Mouse (Mus musculus) midbrain, embryonic 12.5 days (tissue): ENCODE data around the gene Golga2. TPM values are rescaled to one million over a fixed set of nuclear protein-coding genes. Genes with fewer than 3 reads are reported as not detected.
A peak's percentile ranks its signal among the peaks of the same experiment; 100 is the strongest.
"Not testable (repeated sequence)": the region's sequence is repeated elsewhere in the genome, so short reads cannot be mapped to it uniquely, and the experiment has no call there.

Source experiments
- ATAC-seq: fragments of 200-750 bp; cut with Nextera tagmentation; 2 replicates; pipeline ENCODE4 v1.8.0; 2017; ENCODE audit warnings: low read depth, moderate TSS enrichment, moderate library complexity; ENCODE audit not compliant: low FRiP score
- H3K27ac ChIP-seq: fragments of 300-500 bp; sonication (generic); replicated peaks from 2 replicates; pipeline ENCODE4 v1.5.1; 2016; ENCODE audit warnings: mild to moderate bottlenecking
- H3K27me3 ChIP-seq: fragments of 300-500 bp; sonication (generic); 2 replicates; pipeline ENCODE4 v1.6.1; 2016; ENCODE audit warnings: mild to moderate bottlenecking
- H3K36me3 ChIP-seq: fragments of 300-500 bp; sonication (generic); 2 replicates; pipeline ENCODE4 v1.6.1; 2016
- H3K4me1 ChIP-seq: fragments of 300-500 bp; sonication (generic); 2 replicates; pipeline ENCODE4 v1.6.1; 2016
- H3K4me2 ChIP-seq: fragments of 300-500 bp; sonication (generic); replicated peaks from 2 replicates; pipeline ENCODE4 v1.6.1; 2016; ENCODE audit warnings: mild to moderate bottlenecking, moderate library complexity
- H3K4me3 ChIP-seq: fragments of 300-500 bp; sonication (generic); 2 replicates; pipeline ENCODE4 v1.5.1; 2016; ENCODE audit warnings: mild to moderate bottlenecking
- H3K9ac ChIP-seq: fragments of 300-500 bp; sonication (generic); replicated peaks from 2 replicates; pipeline ENCODE4 v1.6.1; 2016; ENCODE audit warnings: mild to moderate bottlenecking, moderate library complexity
- H3K9me3 ChIP-seq: fragments of 300-500 bp; sonication (generic); 2 replicates; pipeline ENCODE4 v1.6.1; 2016; ENCODE audit warnings: mild to moderate bottlenecking
- WGBS: fragments of 180-500 bp; shearing (Covaris S2); methylation state at CpG from one replicate; pipeline ENCODE4 v1.1.7; 2016; 5-methylcytosine and 5-hydroxymethylcytosine counted together
- polyA plus RNA-seq: library from polyadenylated mRNA; unstranded; fragments of >200 nt; fragmentation: Nextera tagmentation; extraction: Ambion mirVana; gene quantifications from 2 replicates; pipeline ENCODE4 v1.2.1, GENCODE M21; 2016

The Golga2 gene
- polyA plus RNA-seq, 1 experiment from 2014 or later: 28.2 TPM

GRCm38 (mm10) chr2:32295285-32295684, 8.1 kb downstream of the Golga2 start:
- H3K27me3 ChIP-seq: no peaks in the 10 kb centered on the region
- peaks cover 56% of the 10 kb centered on the region for H3K36me3 ChIP-seq
- 82% methylated on average over 3 of the region's 3 CpGs for WGBS
- H3K4me3 ChIP-seq: no peak overlapping the region
- H3K9ac ChIP-seq: no peak overlapping the region
- ATAC-seq: no peak
- H3K4me2 ChIP-seq: no peak overlapping the region
- no peak overlapping the region for H3K27ac ChIP-seq
- no peaks in the 10 kb centered on the region for H3K9me3 ChIP-seq
- H3K4me1 ChIP-seq: no peaks in the 10 kb centered on the region

GRCm38 (mm10) chr2:32295842-32296241, 8.7 kb downstream of the Golga2 start:
- not testable (repeated sequence) for H3K27me3 ChIP-seq, H3K9me3 ChIP-seq, H3K4me1 ChIP-seq, H3K9ac ChIP-seq, H3K4me2 ChIP-seq, H3K27ac ChIP-seq, H3K4me3 ChIP-seq, ATAC-seq
- peaks cover 57% of the 10 kb centered on the region for H3K36me3 ChIP-seq
- 76% methylated on average over 2 of the region's 2 CpGs for WGBS

- no peak overlapping the region for H3K4me3 ChIP-seq
- WGBS: 87% methylated on average over 4 of the region's 4 CpGs
- no peaks in the 10 kb centered on the region; the same call in 1 of the 2 replicates for H3K4me1 ChIP-seq
- no peak for ATAC-seq
- no peak overlapping the region for H3K4me2 ChIP-seq
- no peak overlapping the region for H3K9ac ChIP-seq
- peaks cover 74% of the 10 kb centered on the region for H3K36me3 ChIP-seq
- H3K9me3 ChIP-seq: no peaks in the 10 kb centered on the region
- H3K27ac ChIP-seq: no peak overlapping the region
- H3K27me3 ChIP-seq: no peaks in the 10 kb centered on the region
Measured at GRCm38 (mm10) chr2:32299469-32299868, 12.3 kb downstream of the Golga2 start.

- Histone ChIP-seq H3K27me3 (no peaks in the 10 kb centered on the region), H3K9ac (no peak overlapping the region), H3K4me2 (no peak overlapping the region), H3K27ac (no peak overlapping the region), H3K36me3 (peaks cover 84% of the 10 kb centered on the region), H3K4me1 (no peaks in the 10 kb centered on the region; the same call in 1 of the 2 replicates), H3K9me3 (no peaks in the 10 kb centered on the region), H3K4me3 (no peak overlapping the region)
- no peak for ATAC-seq
- 89% methylated on average over 10 of the region's 10 CpGs for WGBS
Measured at GRCm38 (mm10) chr2:32302952-32303351, 15.8 kb downstream of the Golga2 start.

GRCm38 (mm10) chr2:32304145-32304832, 17.1 kb downstream of the Golga2 start:
- no peaks in the 10 kb centered on the region for H3K27me3 ChIP-seq
- no peak overlapping the region for H3K4me3 ChIP-seq
- no peak overlapping the region for H3K9ac ChIP-seq
- H3K27ac ChIP-seq: no peak overlapping the region
- H3K4me2 ChIP-seq: no peak overlapping the region
- 57% methylated on average over 8 of the region's 8 CpGs for WGBS
- H3K9me3 ChIP-seq: no peaks in the 10 kb centered on the region
- no peaks in the 10 kb centered on the region; the same call in 1 of the 2 replicates for H3K4me1 ChIP-seq
- ATAC-seq: 0 out of 2 replicates have a peak, but pooled peaks have one; percentile 34
- peaks cover 81% of the 10 kb centered on the region for H3K36me3 ChIP-seq

GRCm38 (mm10) chr2:32305668-32306067, 18.5 kb downstream of the Golga2 start:
- H3K9me3 ChIP-seq: no peaks in the 10 kb centered on the region
- no peak for ATAC-seq

GRCm38 (mm10) chr2:32306176-32306575, 19.0 kb downstream of the Golga2 start:
- Histone ChIP-seq H3K27me3 (0 out of 2 replicates have a peak, but pooled peaks cover 10% of the 10 kb centered on the region), H3K27ac (no peak overlapping the region), H3K9me3 (no peaks in the 10 kb centered on the region), H3K4me2 (no peak overlapping the region), H3K4me1 (peaks cover 2% of the 10 kb centered on the region), H3K36me3 (peaks cover 76% of the 10 kb centered on the region), H3K4me3 (no peak overlapping the region), H3K9ac (no peak overlapping the region)
- WGBS: 83% methylated on average over 9 of the region's 9 CpGs
- no peak for ATAC-seq

More at GRCm38 (mm10) chr2:32305668-32306067, 18.5 kb downstream of the Golga2 start:
- no peak overlapping the region for H3K9ac ChIP-seq
- H3K4me1 ChIP-seq: no peaks in the 10 kb centered on the region; the same call in 1 of the 2 replicates
- no peak overlapping the region for H3K4me3 ChIP-seq
- H3K36me3 ChIP-seq: peaks cover 80% of the 10 kb centered on the region
- H3K27me3 ChIP-seq: 0 out of 2 replicates have a peak, but pooled peaks cover 5% of the 10 kb centered on the region
- H3K4me2 ChIP-seq: no peak overlapping the region
- 89% methylated on average over 5 of the region's 5 CpGs for whole genome bisulfite sequencing
- no peak overlapping the region for H3K27ac ChIP-seq

- Histone ChIP-seq H3K4me1 (peaks cover 14% of the 10 kb centered on the region), H3K27me3 (peaks cover 21% of the 10 kb centered on the region), H3K27ac (no peak overlapping the region), H3K4me3 (no peak overlapping the region), H3K4me2 (no peak overlapping the region), H3K9me3 (no peaks in the 10 kb centered on the region), H3K36me3 (peaks cover 69% of the 10 kb centered on the region), H3K9ac (no peak overlapping the region)
- 85% methylated on average over 6 of the region's 6 CpGs for WGBS
- ATAC-seq: no peak
Measured at GRCm38 (mm10) chr2:32307247-32307798, 20.1 kb downstream of the Golga2 start.

GRCm38 (mm10) chr2:32307941-32308760, 21.0 kb downstream of the Golga2 start:
- Histone ChIP-seq H3K9ac (no peak overlapping the region), H3K4me1 (peaks cover 19% of the 10 kb centered on the region), H3K36me3 (peaks cover 60% of the 10 kb centered on the region), H3K27ac (no peak overlapping the region), H3K4me3 (no peak overlapping the region), H3K27me3 (peaks cover 29% of the 10 kb centered on the region), H3K9me3 (no peaks in the 10 kb centered on the region), H3K4me2 (no peak overlapping the region)
- no peak for ATAC-seq
- 48% methylated on average over 8 of the region's 8 CpGs for WGBS

GRCm38 (mm10) chr2:32308870-32309568, 21.8 kb downstream of the Golga2 start:
- 91% methylated on average over 16 of the region's 16 CpGs for WGBS
- Histone ChIP-seq H3K4me2 (no peak overlapping the region), H3K9ac (no peak overlapping the region), H3K4me1 (peaks cover 19% of the 10 kb centered on the region), H3K27ac (no peak overlapping the region), H3K4me3 (no peak overlapping the region), H3K27me3 (peaks cover 36% of the 10 kb centered on the region), H3K9me3 (no peaks in the 10 kb centered on the region), H3K36me3 (peaks cover 52% of the 10 kb centered on the region)
- no peak for ATAC-seq

GRCm38 (mm10) chr2:32310096-32310845, 23.1 kb downstream of the Golga2 start:
- no peak overlapping the region for H3K9ac ChIP-seq
- no peak for ATAC-seq
- 89% methylated on average over 18 of the region's 18 CpGs for WGBS
- H3K9me3 ChIP-seq: no peaks in the 10 kb centered on the region
- H3K27ac ChIP-seq: no peak overlapping the region
- no peak overlapping the region for H3K4me3 ChIP-seq
- peaks cover 45% of the 10 kb centered on the region for H3K27me3 ChIP-seq
- peaks cover 40% of the 10 kb centered on the region for H3K36me3 ChIP-seq
- no peak overlapping the region for H3K4me2 ChIP-seq
- H3K4me1 ChIP-seq: peaks cover 19% of the 10 kb centered on the region
